Mouse (Mus musculus) megakaryocyte, embryonic 14.5 days (primary cell): ENCODE data around the gene Cdh16. TPM values are rescaled to one million over a fixed set of nuclear protein-coding genes. Genes with fewer than 3 reads are reported as not detected.

Source experiments
- H3K27me3 ChIP-seq: replicated peaks from 2 replicates; pipeline ENCODE3; 2012; ENCODE audit warnings: inconsistent platforms
- H3K36me3 ChIP-seq: replicated peaks from 2 replicates; pipeline ENCODE3; 2012; ENCODE audit warnings: low read length, inconsistent platforms, mixed read lengths
- H3K4me1 ChIP-seq: 2 replicates; pipeline ENCODE4 v1.6.1; 2012; ENCODE audit warnings: inconsistent platforms
- H3K4me3 ChIP-seq: replicated peaks from 2 replicates; pipeline ENCODE3; 2012; ENCODE audit warnings: moderate library complexity, mild to moderate bottlenecking, inconsistent platforms
- H3K9me3 ChIP-seq: 2 replicates; pipeline ENCODE4 v1.6.1; 2012; ENCODE audit warnings: inconsistent platforms
- FLI1 ChIP-seq: IDR thresholded peaks from 2 replicates; pipeline ENCODE4 v1.6.1; 2012; ENCODE audit warnings: low read length, inconsistent platforms, mixed read lengths
- GATA1 ChIP-seq: IDR thresholded peaks from 3 replicates; pipeline ENCODE4 v1.6.1; 2012; ENCODE audit warnings: mixed read lengths, low read length, inconsistent platforms, borderline replicate concordance
- polyA plus RNA-seq: library from polyadenylated mRNA; stranded (reverse); fragments of >175 nt; gene quantifications from 2 replicates; pipeline ENCODE4 v1.2.3, GENCODE M21; 2012; ENCODE audit warnings: low replicate concordance; ENCODE audit not compliant: insufficient read depth

Cdh16 gene
- polyA plus RNA-seq, 1 experiment = not detected

GRCm38 (mm10) chr8:104633156-104633744 is 9.1 kb upstream of the Cdh16 start:
- H3K27me3 ChIP-seq = peaks cover 6% of the 10 kb centered on the region
- H3K4me3 ChIP-seq = no peak overlapping the region
- H3K4me1 ChIP-seq = peaks cover 55% of the 10 kb centered on the region
- peaks cover 44% of the 10 kb centered on the region for H3K36me3 ChIP-seq
- no peaks in the 10 kb centered on the region for H3K9me3 ChIP-seq
- TF ChIP-seq FLI1 (no peak), GATA1 (no peak)

- no peak overlapping the region for H3K4me3 ChIP-seq
- H3K9me3 ChIP-seq = no peaks in the 10 kb centered on the region
- peaks cover 60% of the 10 kb centered on the region for H3K4me1 ChIP-seq
- H3K27me3 ChIP-seq = peaks cover 6% of the 10 kb centered on the region
- TF ChIP-seq FLI1 (no peak), GATA1 (no peak)
- H3K36me3 ChIP-seq = peaks cover 40% of the 10 kb centered on the region
Observed at GRCm38 (mm10) chr8:104632486-104632885, 8.3 kb upstream of the Cdh16 start.

DNA sequence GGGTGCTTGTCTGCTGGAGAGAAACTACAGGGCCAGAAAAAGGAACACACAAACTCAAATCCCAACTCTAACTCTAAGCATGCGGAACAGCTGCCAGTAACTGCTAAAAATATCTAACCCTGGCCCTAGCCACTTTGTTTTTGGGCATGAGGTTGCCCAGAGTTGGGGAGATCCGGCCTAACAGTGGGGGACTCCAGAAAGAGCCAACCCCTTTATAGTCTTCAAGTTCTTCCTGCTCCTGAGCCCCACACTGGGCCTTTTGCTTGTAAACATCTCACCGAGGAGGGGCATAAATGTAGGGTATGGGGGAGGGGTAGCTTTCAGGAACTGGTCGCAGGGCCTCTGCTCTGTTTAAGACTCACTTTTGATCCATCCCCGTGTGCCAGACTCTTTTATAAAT is 7.8 kb upstream of the Cdh16 start:
- Histone ChIP-seq H3K9me3 (no peaks in the 10 kb centered on the region), H3K36me3 (peaks cover 35% of the 10 kb centered on the region), H3K4me3 (no peak overlapping the region), H3K4me1 (peaks cover 61% of the 10 kb centered on the region), H3K27me3 (peaks cover 6% of the 10 kb centered on the region)
- no peak for TF ChIP-seq FLI1
- TF ChIP-seq GATA1 = no peak

DNA sequence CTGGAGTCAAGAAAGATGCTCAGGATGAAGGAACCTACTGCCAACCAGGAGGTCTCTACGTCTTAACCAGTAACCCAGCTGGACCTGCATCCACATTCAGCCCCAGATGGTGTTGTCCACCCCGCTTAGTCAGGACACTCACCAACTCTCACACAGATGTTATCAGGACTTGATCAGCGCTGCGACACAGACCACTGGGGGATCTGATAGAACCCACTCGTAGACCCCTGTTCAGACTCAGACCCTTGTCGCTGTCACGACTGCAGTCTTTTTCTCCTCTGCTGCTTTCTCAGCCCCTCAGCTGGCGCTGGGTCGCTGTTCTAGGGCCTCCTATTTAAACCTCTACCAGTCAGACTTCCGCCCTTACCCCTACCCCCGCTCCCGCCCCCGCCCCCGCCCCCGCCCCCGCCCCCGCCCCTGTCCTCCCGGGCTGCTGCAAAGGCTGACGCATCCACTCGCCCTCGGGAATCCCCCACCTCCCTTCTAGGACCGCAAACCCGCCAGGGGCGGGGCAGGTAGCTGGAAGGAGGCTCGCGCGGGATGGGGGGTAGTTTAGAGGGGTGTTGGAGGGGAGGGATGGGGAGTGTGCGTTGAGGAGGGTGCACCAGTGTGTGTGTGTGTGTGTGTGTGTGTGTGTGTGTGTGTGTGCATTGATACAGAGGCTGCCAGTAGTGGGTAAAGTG is 6.9 kb upstream of the Cdh16 start, which contains the start of gene Rrad:
Rrad (minus strand) TSS at position 347 of the 683 bp plus-strand sequence.
- H3K4me1 ChIP-seq = peaks cover 61% of the 10 kb centered on the region
- peak within 1 kb of the TSS; percentile 88 for H3K4me3 ChIP-seq
- peaks cover 27% of the 10 kb centered on the region for H3K36me3 ChIP-seq
- H3K27me3 ChIP-seq = peaks cover 6% of the 10 kb centered on the region
- no peaks in the 10 kb centered on the region for H3K9me3 ChIP-seq
- TF ChIP-seq GATA1 (no peak), FLI1 (no peak)

DNA sequence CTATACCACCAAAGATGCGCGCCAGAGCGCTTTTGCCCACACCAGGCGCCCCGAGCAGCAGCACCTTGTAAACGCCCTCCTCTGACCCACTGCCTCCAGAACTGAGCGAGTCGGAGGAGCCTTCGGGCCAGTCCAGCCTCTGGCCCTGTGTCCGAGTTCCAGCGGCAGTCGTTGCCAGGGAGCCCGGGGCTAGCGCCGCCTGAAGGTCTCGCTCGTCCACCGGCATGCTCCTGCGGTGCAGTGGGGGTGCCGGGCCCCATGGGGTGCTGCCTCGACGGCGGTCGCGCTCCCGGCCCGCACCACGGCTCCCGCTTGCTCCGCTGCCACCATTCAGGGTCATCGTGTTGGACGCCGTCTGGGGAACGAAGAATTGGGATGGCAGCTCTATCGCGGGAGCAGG is 6.4 kb upstream of the Cdh16 start:
- Histone ChIP-seq H3K4me1 (peaks cover 67% of the 10 kb centered on the region), H3K36me3 (peaks cover 21% of the 10 kb centered on the region), H3K4me3 (peak overlapping the region; percentile 88), H3K27me3 (peaks cover 6% of the 10 kb centered on the region), H3K9me3 (no peaks in the 10 kb centered on the region)
- no peak for TF ChIP-seq FLI1
- TF ChIP-seq GATA1 = no peak

GRCm38 (mm10) chr8:104630111-104630479 is 5.9 kb upstream of the Cdh16 start:
- TF ChIP-seq FLI1 (no peak), GATA1 (no peak)

DNA sequence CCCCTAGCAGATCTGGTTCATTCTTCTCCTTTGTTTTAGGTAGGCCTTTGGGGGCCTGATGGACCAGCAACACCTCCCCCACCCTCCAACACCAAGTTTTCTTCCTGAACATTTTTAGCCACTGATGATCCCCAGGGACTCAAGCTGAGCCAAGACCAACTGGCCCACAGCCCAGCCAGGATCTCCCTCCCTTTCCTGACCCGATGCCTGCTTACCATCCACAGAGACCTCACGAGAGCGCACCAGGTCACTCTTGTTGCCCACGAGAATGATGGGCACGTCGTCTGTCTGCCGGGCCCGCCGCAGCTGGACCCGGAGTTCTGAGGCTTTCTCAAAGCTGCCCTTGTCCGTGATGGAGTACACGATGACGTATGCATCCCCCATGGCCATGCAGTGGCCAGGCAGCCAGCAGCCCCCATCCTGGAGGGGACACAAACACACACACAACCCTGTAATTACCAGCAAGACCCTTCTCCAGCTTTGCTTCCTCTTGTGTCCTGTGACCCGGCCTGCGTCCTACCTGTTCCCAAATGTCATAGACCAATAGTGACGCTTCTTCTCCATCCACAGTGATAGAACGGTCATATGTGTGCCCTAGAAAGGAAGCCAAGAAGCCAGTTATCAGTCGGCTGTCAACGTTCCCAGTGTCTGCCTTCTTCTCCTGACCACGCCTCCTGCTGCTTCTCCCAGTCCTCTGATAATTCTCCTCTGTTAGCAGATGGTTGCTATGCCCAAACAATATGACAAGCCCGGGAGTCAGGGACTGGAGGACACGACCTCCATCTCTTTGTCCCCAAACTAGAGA is 5.3 kb upstream of the Cdh16 start:
- TF ChIP-seq FLI1 (no peak), GATA1 (no peak)
- Histone ChIP-seq H3K4me3 (peak overlapping the region; percentile 1), H3K4me1 (peaks cover 70% of the 10 kb centered on the region), H3K36me3 (peaks cover 11% of the 10 kb centered on the region), H3K9me3 (no peaks in the 10 kb centered on the region), H3K27me3 (peaks cover 9% of the 10 kb centered on the region)

More at GRCm38 (mm10) chr8:104630111-104630479, 5.9 kb upstream of the Cdh16 start:
- no peak overlapping the region for H3K4me3 ChIP-seq
- peaks cover 68% of the 10 kb centered on the region for H3K4me1 ChIP-seq
- H3K27me3 ChIP-seq = peaks cover 6% of the 10 kb centered on the region
- H3K36me3 ChIP-seq = peaks cover 16% of the 10 kb centered on the region
- no peaks in the 10 kb centered on the region for H3K9me3 ChIP-seq

DNA sequence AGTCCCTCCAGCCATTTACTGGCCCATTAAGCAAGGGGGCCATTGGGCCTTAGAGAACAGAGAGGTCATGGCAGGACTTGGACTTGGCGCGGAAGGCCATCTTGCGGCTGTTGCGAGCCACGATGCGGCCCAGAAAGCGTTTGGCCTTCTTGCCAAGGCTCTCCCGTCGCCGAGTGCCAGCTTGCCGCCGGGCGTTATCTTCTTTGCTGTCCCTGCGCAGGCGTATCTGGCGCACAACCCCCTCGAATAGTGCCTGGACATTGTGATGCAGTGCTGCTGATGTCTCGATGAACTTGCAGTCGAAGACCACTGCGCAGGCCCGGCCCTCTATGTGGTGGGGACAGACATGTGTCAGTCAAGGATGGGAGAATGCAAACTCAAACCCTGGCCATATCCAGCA is 4.2 kb upstream of the Cdh16 start:
- Histone ChIP-seq H3K27me3 (peaks cover 14% of the 10 kb centered on the region), H3K4me3 (no peak overlapping the region), H3K4me1 (peaks cover 68% of the 10 kb centered on the region), H3K36me3 (peaks cover 6% of the 10 kb centered on the region), H3K9me3 (no peaks in the 10 kb centered on the region)
- TF ChIP-seq GATA1 = no peak
- TF ChIP-seq FLI1 = no peak

- Histone ChIP-seq H3K4me1 (peaks cover 59% of the 10 kb centered on the region), H3K36me3 (peaks cover 6% of the 10 kb centered on the region), H3K9me3 (no peaks in the 10 kb centered on the region), H3K27me3 (peaks cover 21% of the 10 kb centered on the region), H3K4me3 (no peak overlapping the region)
- no peak for TF ChIP-seq FLI1
- no peak for TF ChIP-seq GATA1
Observed at GRCm38 (mm10) chr8:104627065-104627740, 3.0 kb upstream of the Cdh16 start.

- H3K27me3 ChIP-seq = peaks cover 69% of the 10 kb centered on the region
- H3K4me1 ChIP-seq = peaks cover 15% of the 10 kb centered on the region
- H3K9me3 ChIP-seq = peaks cover 5% of the 10 kb centered on the region
- H3K36me3 ChIP-seq = no peaks in the 10 kb centered on the region
- TF ChIP-seq FLI1 (no peak), GATA1 (no peak)
- no peak overlapping the region for H3K4me3 ChIP-seq
Observed at GRCm38 (mm10) chr8:104620765-104621164, 3.4 kb downstream of the Cdh16 start.
